Mouse (Mus musculus) megakaryocyte, embryonic 14.5 days (primary cell): ENCODE results near the gene Gm340.

Experiments used
- FLI1 ChIP-seq: IDR thresholded peaks from 2 replicates; pipeline ENCODE4 v1.6.1; 2012; ENCODE audit warnings: low read length, inconsistent platforms, mixed read lengths
- GATA1 ChIP-seq: IDR thresholded peaks from 3 replicates; pipeline ENCODE4 v1.6.1; 2012; ENCODE audit warnings: mixed read lengths, low read length, inconsistent platforms, borderline replicate concordance

GRCm38 (mm10) chr19:41589681-41590080 is 7.5 kb downstream of the Gm340 start:
- no peak for TF ChIP-seq FLI1
- TF ChIP-seq GATA1: no peak
